Mouse (Mus musculus) liver, adult (tissue): Measurements from ENCODE around the gene Vars.

Source experiments
- GATA4 ChIP-seq: IDR thresholded peaks from 2 replicates; pipeline ENCODE4 v1.6.1; 2014; ENCODE audit warnings: mild to moderate bottlenecking, low read length; ENCODE audit not compliant: insufficient replicate concordance

The Vars gene

DNA sequence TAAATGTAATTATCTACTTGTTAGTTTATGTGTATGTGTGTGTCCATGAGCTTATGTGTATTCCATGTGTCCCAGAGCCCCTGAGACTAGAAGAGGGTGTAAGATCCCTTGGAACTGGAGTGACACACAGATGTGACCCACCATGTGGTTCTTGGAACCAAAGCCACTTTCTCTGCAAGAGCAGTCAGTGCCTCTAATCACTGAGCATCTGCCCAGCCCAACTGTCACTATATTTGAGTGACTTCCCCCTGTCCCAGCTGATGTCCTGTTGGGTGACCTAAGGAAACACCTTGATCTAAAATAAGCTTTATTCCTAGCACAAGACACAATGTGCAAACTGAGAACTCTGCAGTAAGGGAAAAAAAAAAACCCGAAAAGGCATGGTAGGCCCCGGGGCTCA lies 27.5 kb downstream of the Vars start:
- TF ChIP-seq GATA4 = no peak

- no peak for TF ChIP-seq GATA4
These were observed 29.1 kb downstream of the Vars start for GRCm38 (mm10) chr17:35029691-35030532.

DNA sequence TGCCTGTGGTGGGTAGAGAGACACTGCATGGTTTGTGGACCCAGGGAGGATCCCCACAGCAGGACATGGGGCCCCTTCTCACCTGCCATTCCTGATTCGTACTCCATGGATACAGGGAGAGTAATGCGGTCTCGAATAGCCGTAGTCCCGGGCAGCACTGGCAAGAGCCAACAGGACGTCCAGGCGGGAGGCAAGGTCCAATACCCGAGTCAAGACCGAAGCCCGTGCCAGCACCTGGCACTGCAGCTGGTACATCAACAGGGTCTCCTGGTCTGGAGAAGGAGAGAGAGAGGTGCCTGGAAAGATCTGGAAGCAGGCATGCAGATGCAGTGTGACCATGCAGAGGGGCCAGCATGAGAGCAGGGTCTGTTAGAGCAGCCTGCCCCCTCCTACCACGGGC lies 30.5 kb downstream of the Vars start:
- TF ChIP-seq GATA4 = no peak

DNA sequence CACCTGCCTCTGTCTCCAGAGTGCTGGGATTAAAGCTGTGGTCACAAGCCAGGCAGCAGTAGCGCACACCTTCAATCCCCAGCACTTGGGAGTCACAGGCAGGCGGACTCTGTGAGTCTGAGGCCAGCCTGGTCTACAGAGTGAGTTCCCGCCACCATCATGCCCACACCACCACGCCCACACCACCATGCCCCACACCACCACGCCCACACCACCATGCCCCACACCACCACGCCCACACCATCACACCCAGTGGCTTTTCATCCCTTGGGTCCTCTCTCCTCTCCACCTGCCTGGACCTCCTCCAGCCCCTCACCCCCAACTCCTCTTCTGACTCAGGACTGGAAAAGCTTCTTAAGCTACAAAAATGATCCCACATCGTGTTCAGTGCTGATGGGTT lies 31.1 kb downstream of the Vars start:
- no peak for TF ChIP-seq GATA4

- no peak for TF ChIP-seq GATA4
These were observed 31.6 kb downstream of the Vars start for GRCm38 (mm10) chr17:35032323-35032870.

DNA sequence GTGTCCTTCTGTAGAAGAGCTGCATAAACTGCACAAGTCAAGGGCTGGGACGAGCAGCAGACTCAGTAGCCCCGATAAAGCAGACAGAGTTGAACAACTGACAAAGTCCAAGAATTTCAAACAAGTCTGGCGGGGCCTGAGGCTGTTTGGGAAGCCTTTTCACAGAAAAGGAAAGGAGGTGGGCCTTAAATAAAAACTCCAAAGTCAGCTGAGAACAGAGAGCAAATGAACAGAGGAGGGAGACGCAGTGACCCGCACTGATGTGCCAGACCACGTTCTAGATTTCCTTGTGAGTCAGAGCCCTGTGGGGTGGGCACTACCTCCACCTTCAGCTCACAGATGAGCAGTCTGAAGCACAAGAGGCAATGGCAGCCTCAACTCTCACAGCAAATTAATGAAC lies 34.1 kb downstream of the Vars start:
- no peak for TF ChIP-seq GATA4

- TF ChIP-seq GATA4 = no peak
These were observed 38.5 kb downstream of the Vars start for GRCm38 (mm10) chr17:35039121-35039873.

- TF ChIP-seq GATA4 = no peak
These were observed 43.0 kb downstream of the Vars start for GRCm38 (mm10) chr17:35043794-35044193.

- TF ChIP-seq GATA4 = no peak
These were observed 44.4 kb downstream of the Vars start for GRCm38 (mm10) chr17:35044904-35045806.

- no peak for TF ChIP-seq GATA4
These were observed 45.3 kb downstream of the Vars start for GRCm38 (mm10) chr17:35045807-35046680.

DNA sequence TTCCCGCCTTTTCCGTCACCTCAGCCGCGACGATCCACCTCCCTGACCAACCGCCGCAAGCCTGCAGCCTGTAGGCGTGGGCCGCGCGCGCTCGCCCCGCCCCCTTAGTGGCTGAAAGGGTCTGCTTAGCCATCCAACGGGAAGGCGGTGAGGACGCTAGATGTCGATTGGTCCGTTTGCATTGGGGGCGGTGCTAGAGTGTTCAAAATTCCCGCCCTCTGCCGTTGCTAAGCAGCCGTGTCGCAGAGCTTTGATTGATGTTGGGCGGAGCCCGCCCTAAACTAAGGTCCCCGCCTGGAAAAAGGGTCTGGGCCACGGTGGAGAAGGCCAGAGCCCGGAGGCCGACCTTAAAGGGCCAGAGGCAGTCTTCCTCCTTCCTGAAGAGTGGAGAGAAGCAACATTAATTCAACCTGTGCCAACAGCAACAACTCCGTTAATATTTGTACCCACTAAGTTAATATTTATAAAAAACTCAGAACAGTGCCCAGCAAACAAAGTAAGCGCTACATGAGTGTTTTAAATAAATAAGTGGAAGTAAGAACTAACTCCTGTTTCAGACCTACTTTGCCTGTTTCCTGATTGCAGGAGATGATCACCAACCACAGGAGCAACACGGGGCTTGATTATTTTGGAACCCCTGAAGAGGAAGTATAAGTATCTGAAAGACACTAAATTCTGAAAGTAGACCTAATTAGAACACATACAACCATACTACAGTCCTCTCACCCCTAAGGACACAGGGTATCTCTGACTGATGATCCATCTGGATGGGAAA lies 46.1 kb downstream of the Vars start, which contains the start of gene Msh5:
TSS of gene Msh5 (minus strand) at position 65 of the 775 bp plus-strand sequence.
- TF ChIP-seq GATA4 = no peak; the same call in 1 of the 2 replicates

GRCm38 (mm10) chr17:35047688-35048087 lies 46.9 kb downstream of the Vars start:
- no peak for TF ChIP-seq GATA4
